Mouse (Mus musculus) forelimb bud, embryonic 11.5 days (tissue): ENCODE results near the gene Mmadhc.

Experiments
- DNase-seq: peaks from one replicate; pipeline ENCODE4 v3.0.0-alpha.2; 2012; ENCODE audit warnings: low read depth, low spot score

Gene Mmadhc

DNA sequence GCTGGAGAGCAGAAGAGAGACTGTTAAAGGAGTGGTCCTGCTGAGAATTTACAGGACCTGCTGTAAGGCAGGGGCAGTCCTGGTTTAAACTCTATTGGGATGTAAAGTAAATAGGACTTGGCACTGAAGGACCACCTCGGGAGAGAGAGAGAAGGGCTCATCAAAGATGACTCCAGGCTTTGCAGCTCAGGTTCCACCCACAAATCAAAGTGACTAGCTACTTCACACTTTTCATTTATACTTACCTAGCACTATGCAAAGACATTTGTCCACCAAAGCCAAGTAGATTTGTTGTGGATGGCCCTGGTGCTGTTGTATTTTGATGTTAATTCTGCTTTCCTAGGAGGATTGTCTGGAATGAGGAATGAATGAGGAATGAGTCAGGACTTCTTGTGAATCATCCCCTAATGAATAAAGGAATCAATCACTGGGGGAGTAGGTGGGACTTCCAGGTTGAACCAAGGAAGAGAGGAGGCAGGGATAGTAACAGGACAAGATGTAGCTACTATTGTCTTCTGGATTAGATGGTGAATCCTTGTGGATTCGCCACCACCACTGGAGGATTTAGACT, 31.3 kb downstream of the Mmadhc start:
- DNase-seq = no peak

DNA sequence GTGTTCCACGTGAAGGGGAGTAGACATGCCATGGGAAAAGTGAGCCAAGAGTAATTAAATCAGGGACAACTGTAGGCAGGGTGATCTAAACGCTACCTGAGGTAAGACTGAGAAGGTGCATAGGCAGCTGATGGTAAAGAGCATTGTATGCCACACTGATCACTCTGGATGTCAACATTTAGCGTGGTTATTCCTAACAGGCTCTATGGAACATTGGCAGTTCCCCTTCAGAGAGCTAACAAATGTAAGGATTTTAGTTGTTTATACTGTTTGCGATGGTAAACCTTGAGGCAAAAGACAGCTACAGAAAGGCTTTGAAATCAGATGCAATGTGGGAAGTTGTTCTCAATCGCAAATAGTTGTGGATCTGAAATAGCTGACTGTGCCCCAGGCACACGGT, 32.5 kb downstream of the Mmadhc start:
- no peak for DNase-seq

DNA sequence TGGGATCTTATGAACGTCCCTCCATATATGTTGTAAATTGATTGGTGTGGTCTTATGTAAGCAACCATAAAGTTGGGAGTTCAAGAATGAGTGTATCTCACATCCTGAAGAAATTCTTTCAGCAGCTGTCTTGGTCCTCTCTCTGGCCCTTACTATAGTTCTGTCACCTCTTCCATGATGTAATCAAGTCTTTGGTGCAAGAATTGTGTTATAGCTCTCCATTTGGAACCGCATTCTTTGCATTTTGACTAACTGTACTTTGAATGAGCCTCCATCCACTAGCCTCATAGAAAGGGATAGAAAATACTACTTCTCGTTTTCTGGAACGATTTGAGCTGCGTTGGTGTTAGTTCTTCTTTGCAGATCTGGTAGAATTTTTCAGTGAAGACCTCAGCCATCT, 41.6 kb downstream of the Mmadhc start:
- DNase-seq = no peak

DNA sequence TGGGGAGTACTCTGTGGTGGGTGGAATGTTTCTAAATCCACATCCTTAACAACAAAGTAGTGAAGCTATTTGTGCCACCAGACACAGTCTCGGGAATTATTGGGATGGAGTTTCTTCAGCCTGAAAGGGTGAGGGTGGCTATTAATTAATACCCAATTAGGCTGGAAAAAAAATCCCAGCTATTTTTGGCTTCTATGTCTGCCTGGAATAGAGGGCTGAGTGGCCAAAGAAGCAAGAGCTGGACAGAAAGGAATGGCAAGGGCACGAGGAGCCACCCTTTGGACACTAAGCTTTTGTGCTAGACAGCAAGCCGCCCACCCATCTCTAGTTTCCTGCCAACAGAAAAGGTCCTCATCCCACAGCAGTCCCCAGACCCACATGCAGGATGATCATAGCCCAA, 48.0 kb downstream of the Mmadhc start:
- DNase-seq = no peak

DNA sequence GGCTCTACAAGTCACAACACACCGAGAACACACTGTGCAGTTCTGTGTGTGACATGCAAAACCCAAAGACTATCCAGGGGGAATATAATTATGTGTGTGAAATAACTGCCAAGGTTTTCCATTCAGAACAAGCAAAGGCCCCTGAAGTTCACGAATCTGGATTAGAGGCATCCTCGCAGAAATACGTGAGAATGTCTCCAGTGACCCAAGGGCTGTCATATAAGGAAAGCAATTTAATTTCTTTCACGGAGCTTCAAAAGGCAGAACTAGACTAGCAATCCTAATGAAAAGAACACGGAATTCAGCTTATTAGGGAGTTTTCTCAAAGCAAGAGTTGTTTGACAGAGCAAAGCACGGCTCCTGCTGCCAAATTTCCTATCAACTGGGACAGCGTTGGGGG, 63.1 kb downstream of the Mmadhc start:
- no peak for DNase-seq
